Mouse (Mus musculus) CH12.LX (cell line): Measurements from ENCODE around the gene Capn2. TPM values are rescaled to one million over a fixed set of nuclear protein-coding genes. Genes with fewer than 3 reads are reported as not detected.

ENCODE experiments used
- DNase-seq: peaks from one replicate; pipeline ENCODE4 v3.0.0-alpha.2; 2013; ENCODE audit errors: extremely low read depth
- H3K27ac ChIP-seq: 2 replicates; pipeline ENCODE4 v1.5.1; 2012; ENCODE audit warnings: low read depth, mild to moderate bottlenecking, control low read depth, moderate library complexity; ENCODE audit not compliant: insufficient read depth
- H3K27me3 ChIP-seq: replicated peaks from 2 replicates; pipeline ENCODE3; 2012; ENCODE audit warnings: inconsistent platforms
- H3K36me3 ChIP-seq, 2 experiments: replicated peaks in 1 of 2; 2 replicates each; pipeline versions ENCODE3 to v1.6.1; 2012; ENCODE audit warnings: inconsistent platforms in 1 of 2, low read length in 1 of 2, mild to moderate bottlenecking in 1 of 2, mixed read lengths in 1 of 2, moderate library complexity in 1 of 2; ENCODE audit not compliant: control insufficient read depth in 1 of 2, insufficient read depth in 1 of 2
- H3K4me1 ChIP-seq, 2 experiments: 2 replicates each; pipeline ENCODE4 v1.6.1; 2012; ENCODE audit warnings: inconsistent platforms in 1 of 2, moderate library complexity in 1 of 2; ENCODE audit not compliant: insufficient read depth in 2 of 2, control insufficient read depth in 1 of 2
- H3K4me2 ChIP-seq: 2 replicates; pipeline ENCODE4 v1.6.1; 2012; ENCODE audit warnings: low read depth, mild to moderate bottlenecking, control low read depth; ENCODE audit not compliant: poor library complexity, insufficient read depth, severe bottlenecking
- H3K4me3 ChIP-seq, 3 experiments: fragments of 150-350 bp in 1 of 3; sonication (generic) in 1 of 3; replicated peaks in 1 of 3; 2 replicates each; pipeline versions ENCODE3 to v1.5.1; 2011 to 2012; ENCODE audit warnings: low read depth in 2 of 3, low read length in 2 of 3, mild to moderate bottlenecking in 2 of 3, moderate library complexity in 2 of 3, control low read depth in 1 of 3, improper control_type of control experiment in 1 of 3, inconsistent platforms in 1 of 3, mixed read lengths in 1 of 3; ENCODE audit not compliant: poor library complexity in 1 of 3
- H3K79me2 ChIP-seq: replicated peaks from 2 replicates; pipeline ENCODE4 v1.6.1; 2012; ENCODE audit warnings: mild to moderate bottlenecking, moderate library complexity; ENCODE audit not compliant: control insufficient read depth, poor library complexity, insufficient read depth, severe bottlenecking; ENCODE audit errors: extremely low read depth
- H3K9ac ChIP-seq: 2 replicates; pipeline ENCODE4 v1.6.1; 2012; ENCODE audit warnings: low read depth, mild to moderate bottlenecking, control low read depth, moderate library complexity; ENCODE audit not compliant: insufficient read depth
- H3K9me3 ChIP-seq: replicated peaks from 2 replicates; pipeline ENCODE3; 2012; ENCODE audit warnings: low read length, inconsistent platforms, mixed read lengths
- BHLHE40 ChIP-seq: IDR thresholded peaks from 2 replicates; pipeline ENCODE4 v1.6.1; 2011; ENCODE audit warnings: mild to moderate bottlenecking, low read depth, low read length, improper control_type of control experiment
- CHD1 ChIP-seq: IDR thresholded peaks from 2 replicates; pipeline ENCODE4 v1.6.1; 2012; ENCODE audit warnings: low read depth, low read length, improper control_type of control experiment, inconsistent platforms
- CHD2 ChIP-seq: IDR thresholded peaks from 2 replicates; pipeline ENCODE4 v1.6.1; 2011; ENCODE audit warnings: low read length, improper control_type of control experiment
- CTCF ChIP-seq, 2 experiments: IDR thresholded peaks in 1 of 2; conservative IDR thresholded peaks in 1 of 2; 2 replicates each; pipeline ENCODE4 v1.5.1; 2011 to 2012; ENCODE audit warnings: low read depth in 2 of 2, low read length in 2 of 2, improper control_type of control experiment in 1 of 2, inconsistent platforms in 1 of 2, mild to moderate bottlenecking in 1 of 2, moderate library complexity in 1 of 2
- ELF1 ChIP-seq: IDR thresholded peaks from 2 replicates; pipeline ENCODE4 v1.6.1; 2014; ENCODE audit warnings: low read depth, mild to moderate bottlenecking, inconsistent platforms, low read length, improper control_type of control experiment
- GABPA ChIP-seq: IDR thresholded peaks from 2 replicates; pipeline ENCODE4 v1.6.1; 2012; ENCODE audit warnings: low read depth, low read length, improper control_type of control experiment, inconsistent platforms; ENCODE audit not compliant: insufficient replicate concordance
- HCFC1 ChIP-seq: IDR thresholded peaks from 2 replicates; pipeline ENCODE4 v1.6.1; 2012; ENCODE audit warnings: low read depth, mild to moderate bottlenecking, inconsistent platforms, low read length, improper control_type of control experiment
- JUND ChIP-seq: conservative IDR thresholded peaks from 2 replicates; pipeline ENCODE4 v1.6.1; 2011; ENCODE audit warnings: low read depth, low read length, improper control_type of control experiment
- KAT2A ChIP-seq: IDR thresholded peaks from 2 replicates; pipeline ENCODE4 v1.6.1; 2012; ENCODE audit warnings: low read length, improper control_type of control experiment, inconsistent platforms; ENCODE audit not compliant: insufficient replicate concordance
- MAFK ChIP-seq: IDR thresholded peaks from 2 replicates; pipeline ENCODE4 v1.6.1; 2011; ENCODE audit warnings: low read length, improper control_type of control experiment; ENCODE audit not compliant: insufficient replicate concordance
- MXI1 ChIP-seq: IDR thresholded peaks from 2 replicates; pipeline ENCODE4 v1.6.1; 2011; ENCODE audit warnings: mild to moderate bottlenecking, low read depth, low read length, improper control_type of control experiment
- PAX5 ChIP-seq: IDR thresholded peaks from 2 replicates; pipeline ENCODE4 v1.6.1; 2012; ENCODE audit warnings: low read length, inconsistent platforms, mixed read lengths
- RAD21 ChIP-seq: IDR thresholded peaks from 2 replicates; pipeline ENCODE4 v1.6.1; 2011; ENCODE audit warnings: low read depth, mild to moderate bottlenecking, low read length, improper control_type of control experiment, moderate library complexity
- SIN3A ChIP-seq: IDR thresholded peaks from 2 replicates; pipeline ENCODE4 v1.6.1; 2012; ENCODE audit warnings: low read length, improper control_type of control experiment, inconsistent platforms
- USF1 ChIP-seq: IDR thresholded peaks from 2 replicates; pipeline ENCODE4 v1.6.1; 2014; ENCODE audit warnings: low read depth, mild to moderate bottlenecking, inconsistent platforms, low read length, improper control_type of control experiment
- ZKSCAN1 ChIP-seq: IDR thresholded peaks from 2 replicates; pipeline ENCODE4 v1.6.1; 2012; ENCODE audit warnings: low read depth, inconsistent platforms, low read length, improper control_type of control experiment, borderline replicate concordance
- ZNF384 ChIP-seq: IDR thresholded peaks from 2 replicates; pipeline ENCODE4 v1.6.1; 2012; ENCODE audit warnings: low read depth, low read length, improper control_type of control experiment, inconsistent platforms
- dilution Hi-C: fragments of 300-500 bp; cut with MboI; formaldehyde crosslinking; loops from 2 replicates; pipeline ENCODE4 v1.14.3; 2020; ENCODE audit warnings: low sequenced_read_pairs; ENCODE audit not compliant: extremely low pct_unique_long_range_greater_than_20kb, extremely low pct_ligation_motif_present
- in situ Hi-C: fragments of 300-500 bp; cut with MboI; formaldehyde crosslinking; loops from 3 replicates; pipeline ENCODE4 v1.14.3; 2019; ENCODE audit warnings: low sequenced_read_pairs, low pct_ligation_motif_present, low pct_unique_long_range_greater_than_20kb, mixed read lengths
- polyA plus RNA-seq: library from polyadenylated mRNA; unstranded; fragments of >175 nt; gene quantifications from 2 replicates; pipeline ENCODE4 v1.2.1, GENCODE M21; 2012; ENCODE audit warnings: low read depth; ENCODE audit not compliant: insufficient read length
- total RNA-seq, 2 experiments: library from RNA; depleted of rRNA; stranded (reverse); fragments of 300-350 nt in 1 of 2; fragments of >200 nt in 1 of 2; gene quantifications; 2 replicates each; pipeline ENCODE4 v1.2.3; 2012 to 2014

The Capn2 gene
- total and polyA plus RNA-seq, 3 experiments: 10.9 to 28.1 (median 15.0) TPM

- Histone ChIP-seq H3K4me2 (no peak overlapping the region), H3K27ac (no peak overlapping the region), H3K9me3 (no peaks in the 10 kb centered on the region), H3K9ac (peak overlapping the region; percentile 86; the same call in 1 of the 2 replicates), H3K4me3 (no peak overlapping the region), H3K36me3 (peaks cover 0 to 2% of the 10 kb centered on the region in 2 experiments), H3K79me2 (no peaks in the 10 kb centered on the region; the same call in 1 of the 2 replicates), H3K4me1 (peaks cover 9 to 48% of the 10 kb centered on the region in 2 experiments), H3K27me3 (peaks cover 2% of the 10 kb centered on the region)
- in situ Hi-C loops: loop anchor here (25.0 kb wide), 1 partner anchor 631 kb away; no protein-coding TSS in a partner anchor
- dilution Hi-C loops: no loop called here
- DNase-seq: no peak
- TF ChIP-seq HCFC1 (no peak), CHD2 (no peak), SIN3A (no peak), ZKSCAN1 (no peak), RAD21 (no peak), CTCF (conservative IDR thresholded peaks at IDR 0.05 in 1 of 2, IDR thresholded peaks at IDR 0.05 in 1 of 2; ENCODE audit: low read depth in 2 of 2, low read length in 2 of 2) (no peak), USF1 (no peak), PAX5 (no peak), MXI1 (no peak), ZNF384 (no peak), ELF1 (no peak), KAT2A (no peak), JUND (no peak)
Measured at GRCm38 (mm10) chr1:182518143-182518680, 804 bp upstream of the Capn2 start.

DNA sequence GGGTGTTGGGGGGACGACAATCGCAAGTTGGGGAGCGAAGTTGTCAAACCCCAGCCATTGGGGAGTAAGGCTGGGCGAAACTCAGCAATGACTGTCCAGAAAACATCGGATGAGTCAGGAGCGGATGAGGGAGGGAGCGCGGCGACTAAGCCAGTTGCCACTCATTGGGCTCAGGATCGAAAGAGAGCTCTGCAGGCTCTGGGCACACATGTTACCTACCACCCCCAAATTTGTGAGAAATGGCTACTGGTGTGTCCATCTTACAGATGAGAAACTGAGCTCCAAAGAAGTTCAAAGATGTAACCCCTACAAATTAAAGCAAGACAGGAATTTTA lies 236 bp upstream of the Capn2 start:
- peak overlapping the region; percentile 42 for H3K4me2 ChIP-seq
- H3K4me3 ChIP-seq: peak overlapping the region; percentile 73 to 81 (median 81)
- H3K4me1 ChIP-seq: peaks cover 11 to 53% of the 10 kb centered on the region in 2 experiments
- peaks cover 0 to 2% of the 10 kb centered on the region in 2 experiments for H3K36me3 ChIP-seq
- TF ChIP-seq USF1 (no peak), CHD1 (no peak), GABPA (no peak), BHLHE40 (no peak), MAFK (no peak)
- peak overlapping the region; percentile 86 for H3K9ac ChIP-seq
- no peaks in the 10 kb centered on the region for H3K9me3 ChIP-seq
- DNase-seq: no peak
- H3K79me2 ChIP-seq: no peaks in the 10 kb centered on the region; the same call in 1 of the 2 replicates
- peaks cover 2% of the 10 kb centered on the region for H3K27me3 ChIP-seq
- in situ Hi-C loops (loop anchor here (25.0 kb wide), 1 partner anchor 630 kb away; no protein-coding TSS in a partner anchor), dilution Hi-C loops (no loop called here)
- no peak overlapping the region for H3K27ac ChIP-seq
